Mouse (Mus musculus): ENCODE data around the gene Hspb2.

Gene Hspb2

DNA sequence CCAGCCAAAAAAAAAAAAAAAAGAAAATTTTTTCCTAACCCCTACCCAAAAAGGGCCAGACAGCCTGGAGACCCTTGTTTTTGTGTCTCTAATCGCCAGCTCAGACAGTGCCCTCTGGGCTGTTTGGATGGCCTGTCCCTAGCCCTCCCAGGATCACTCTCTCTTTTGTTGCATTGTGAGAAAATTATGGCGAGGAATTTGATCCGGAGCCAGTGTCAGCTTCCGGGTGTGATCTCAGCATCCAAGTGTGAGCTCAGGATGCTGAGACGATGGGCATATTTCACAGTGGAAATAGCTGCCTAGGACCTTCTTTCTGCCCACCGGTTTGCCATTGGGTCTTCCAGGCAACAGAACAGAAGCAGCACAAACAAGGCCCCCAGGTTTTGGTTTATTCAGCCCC is 1.4 kb downstream of the Hspb2 start:
- DNase-seq (ENCODE audit: low read depth, low spot score), result no peak

DNA sequence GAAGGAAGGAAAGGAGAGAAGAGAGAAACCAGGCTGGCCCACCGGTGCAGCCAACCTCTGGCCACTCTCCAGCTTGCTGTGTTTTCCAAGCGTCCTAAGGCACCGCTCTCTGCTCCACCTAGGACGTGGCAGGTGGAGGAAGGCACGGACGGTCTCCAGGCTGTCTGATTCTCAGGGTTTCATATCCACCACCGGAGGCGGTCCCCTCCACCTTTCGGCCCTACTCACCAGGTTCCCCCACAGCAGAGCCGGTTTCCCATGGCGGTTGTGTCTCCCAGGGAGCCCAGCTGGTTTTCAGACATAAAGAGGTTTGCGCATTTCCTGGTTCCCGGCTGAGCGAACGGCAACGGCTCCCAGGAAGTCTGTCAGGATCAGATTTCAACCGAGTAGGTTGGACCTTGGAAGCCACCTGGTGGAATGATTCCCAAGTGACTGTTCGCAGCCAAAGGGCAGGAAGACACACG is 5.9 kb downstream of the Hspb2 start, which contains the start of gene 2310030G06Rik:
2310030G06Rik (minus strand) TSS at position 323 of the 464 bp plus-strand sequence.
- no peak for DNase-seq (ENCODE audit: low read depth, low spot score)

- DNase-seq (ENCODE audit: low read depth, low spot score), result no peak
These were observed 6.3 kb downstream of the Hspb2 start for GRCm38 (mm10) chr9:50745806-50746205.

DNA sequence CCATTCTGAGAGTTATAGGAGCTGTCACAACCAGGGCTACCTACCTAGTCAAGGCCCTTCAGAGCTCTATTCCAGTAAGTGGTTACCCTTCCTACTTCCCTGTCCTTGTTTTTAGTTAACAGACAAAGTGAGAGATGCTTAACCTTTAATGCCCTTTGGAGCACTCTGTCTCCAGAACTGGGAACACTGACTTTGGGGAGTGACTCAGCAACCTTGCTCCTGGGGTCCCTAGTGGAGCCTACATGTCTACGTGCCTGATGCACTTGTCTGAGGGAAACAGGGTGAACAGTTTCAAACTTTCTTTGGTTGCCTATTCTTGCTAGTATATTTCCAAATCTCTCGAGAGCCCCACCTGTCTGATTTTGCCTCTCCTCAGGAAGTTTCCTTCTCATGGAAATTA is 9.4 kb downstream of the Hspb2 start:
- no peak for DNase-seq (ENCODE audit: low read depth, low spot score)

DNA sequence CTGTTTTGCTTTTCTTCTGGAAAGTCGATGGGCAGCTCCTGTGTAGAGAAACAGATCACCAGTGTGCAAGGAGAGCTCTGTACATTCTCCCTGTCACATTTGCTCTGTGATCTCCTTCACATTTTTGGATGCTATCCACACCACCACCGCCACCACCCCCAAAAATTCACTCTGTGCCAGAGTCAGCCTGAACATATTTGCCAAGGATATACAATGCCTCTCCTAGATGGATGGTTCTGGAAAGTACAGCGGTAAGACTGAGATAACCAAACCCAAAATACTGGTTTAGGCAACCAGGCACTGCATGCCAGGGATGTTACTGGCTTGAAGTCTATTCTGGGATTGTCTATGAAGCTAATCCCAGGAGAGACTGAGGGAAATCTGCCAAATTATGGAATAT is 9.9 kb downstream of the Hspb2 start:
- no peak for DNase-seq (ENCODE audit: low read depth, low spot score)

GRCm38 (mm10) chr9:50740867-50741784 is 11.0 kb downstream of the Hspb2 start:
- DNase-seq (ENCODE audit: low read depth, low spot score), result peak; percentile 48

GRCm38 (mm10) chr9:50738914-50739870 is 13.0 kb downstream of the Hspb2 start, which contains the start of gene Dixdc1:
Gene Dixdc1 (minus strand): TSS chr9:50739517.
- DNase-seq (ENCODE audit: low read depth, low spot score), result peak; percentile 87

DNA sequence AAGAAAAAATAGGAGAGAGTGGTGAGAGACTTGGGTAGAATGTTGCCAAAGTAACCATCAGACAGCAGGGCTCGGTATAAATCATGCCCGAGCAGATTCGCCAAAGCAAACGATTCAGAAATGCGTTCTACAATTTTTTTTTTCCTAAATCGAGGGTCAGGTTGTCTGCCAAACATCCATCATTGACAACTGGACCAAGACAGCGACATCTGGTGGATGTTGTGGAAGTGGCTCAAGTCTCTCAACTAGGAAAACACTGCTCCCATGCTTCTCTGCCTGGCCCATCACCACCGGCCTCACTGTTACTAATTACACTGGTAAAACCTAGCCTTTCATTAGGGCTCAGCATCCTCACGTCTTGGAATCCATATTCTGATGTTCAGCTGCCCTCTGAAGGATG is 17.2 kb downstream of the Hspb2 start:
- DNase-seq (ENCODE audit: low read depth, low spot score), result no peak

GRCm38 (mm10) chr9:50732560-50732959 is 19.6 kb downstream of the Hspb2 start:
- no peak for DNase-seq (ENCODE audit: low read depth, low spot score)

GRCm38 (mm10) chr9:50729600-50729999 is 22.6 kb downstream of the Hspb2 start:
- no peak for DNase-seq (ENCODE audit: low read depth, low spot score)

DNA sequence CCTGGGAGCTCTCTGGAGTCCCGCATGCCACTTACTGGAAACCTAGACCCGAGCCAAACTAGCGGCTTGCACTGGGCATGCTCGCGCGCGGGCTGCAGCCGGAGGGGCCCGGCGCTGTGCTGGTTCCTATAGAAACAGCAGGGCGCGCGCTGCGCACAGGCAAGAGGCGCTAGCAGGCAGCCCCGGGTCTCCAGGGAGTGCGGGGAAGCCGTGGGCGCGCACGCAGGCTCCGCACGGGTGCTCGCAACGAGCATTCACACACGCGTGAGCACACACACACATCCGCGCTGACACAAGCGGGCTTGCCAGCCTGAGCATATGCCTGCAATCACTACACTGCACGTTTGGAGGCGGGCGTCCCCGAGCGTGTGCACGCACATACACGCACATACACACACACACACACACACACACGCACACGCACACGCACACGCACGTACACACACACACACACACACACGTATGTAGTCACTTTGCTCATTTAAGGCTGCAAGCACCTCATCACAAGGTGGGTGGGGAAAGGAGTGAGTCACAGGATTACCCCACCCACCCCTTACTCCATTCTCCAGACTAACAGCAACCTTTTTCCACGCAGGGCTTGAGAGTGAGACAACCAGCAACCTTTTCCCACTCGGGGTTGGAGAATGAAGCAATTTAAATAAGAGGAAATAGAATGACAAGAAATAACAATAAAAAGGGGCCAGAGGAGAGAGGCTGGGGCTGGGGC is 24.1 kb downstream of the Hspb2 start:
- DNase-seq (ENCODE audit: low read depth, low spot score), result peak; percentile 92

- peak; percentile 67 for DNase-seq (ENCODE audit: low read depth, low spot score)
These were observed 24.8 kb downstream of the Hspb2 start for GRCm38 (mm10) chr9:50727171-50727924.

GRCm38 (mm10) chr9:50725921-50726590 is 26.1 kb downstream of the Hspb2 start:
- DNase-seq (ENCODE audit: low read depth, low spot score), result no peak

GRCm38 (mm10) chr9:50724661-50725330 is 27.4 kb downstream of the Hspb2 start:
- no peak for DNase-seq (ENCODE audit: low read depth, low spot score)

GRCm38 (mm10) chr9:50724147-50724546 is 28.0 kb downstream of the Hspb2 start:
- no peak for DNase-seq (ENCODE audit: low read depth, low spot score)

GRCm38 (mm10) chr9:50723406-50723805 is 28.7 kb downstream of the Hspb2 start:
- DNase-seq (ENCODE audit: low read depth, low spot score), result no peak

GRCm38 (mm10) chr9:50722451-50722911 is 29.7 kb downstream of the Hspb2 start:
- no peak for DNase-seq (ENCODE audit: low read depth, low spot score)

- no peak for DNase-seq (ENCODE audit: low read depth, low spot score)
These were observed 31.1 kb downstream of the Hspb2 start for GRCm38 (mm10) chr9:50721061-50721460.

- no peak for DNase-seq (ENCODE audit: low read depth, low spot score)
These were observed 33.3 kb downstream of the Hspb2 start for GRCm38 (mm10) chr9:50718878-50719277.

Measured in telencephalon, adult 2 months (tissue).